Mouse (Mus musculus) heart, embryonic 14.5 days (tissue): ENCODE results near the gene Cxcl2. TPM values are rescaled to one million over a fixed set of nuclear protein-coding genes. Genes with fewer than 3 reads are reported as not detected.

Source experiments
- ATAC-seq: fragments of 200-750 bp; cut with Nextera tagmentation; 2 replicates; pipeline ENCODE4 v1.8.0; 2017; ENCODE audit warnings: low read depth, moderate TSS enrichment; ENCODE audit not compliant: insufficient number of reproducible peaks, insufficient read depth, low FRiP score
- H3K27ac ChIP-seq, 2 experiments: fragments of 200-500 bp in 1 of 2; fragments of 300-500 bp in 1 of 2; sonication (generic) in 1 of 2; replicated peaks in 1 of 2; 2 replicates each; pipeline ENCODE4 v1.5.1; 2012 to 2014; ENCODE audit warnings: low read depth in 2 of 2, low read length in 2 of 2, control low read depth in 1 of 2, mild to moderate bottlenecking in 1 of 2, mixed read lengths in 1 of 2; ENCODE audit not compliant: control insufficient read depth in 1 of 2, insufficient read depth in 1 of 2
- H3K27me3 ChIP-seq: fragments of 300-500 bp; sonication (generic); 2 replicates; pipeline ENCODE4 v1.6.1; 2014; ENCODE audit warnings: mild to moderate bottlenecking, low read length, control low read depth; ENCODE audit not compliant: control insufficient read depth, insufficient read depth
- H3K36me3 ChIP-seq: fragments of 300-500 bp; sonication (generic); 2 replicates; pipeline ENCODE4 v1.6.1; 2014; ENCODE audit warnings: mild to moderate bottlenecking, control low read depth, low read length, mixed read lengths; ENCODE audit not compliant: control insufficient read depth, insufficient read depth
- H3K4me1 ChIP-seq, 2 experiments: fragments of 200-500 bp in 1 of 2; fragments of 300-500 bp in 1 of 2; sonication (generic) in 1 of 2; 2 replicates each; pipeline ENCODE4 v1.6.1; 2012 to 2014; ENCODE audit warnings: low read length in 2 of 2, control low read depth in 1 of 2, mixed read lengths in 1 of 2; ENCODE audit not compliant: control insufficient read depth in 2 of 2, insufficient read depth in 2 of 2
- H3K4me2 ChIP-seq: fragments of 300-500 bp; sonication (generic); 2 replicates; pipeline ENCODE4 v1.6.1; 2014; ENCODE audit warnings: mild to moderate bottlenecking, low read length
- H3K4me3 ChIP-seq, 2 experiments: fragments of 200-500 bp in 1 of 2; fragments of 300-500 bp in 1 of 2; sonication (generic) in 1 of 2; 2 replicates each; pipeline ENCODE4 v1.5.1; 2012 to 2014; ENCODE audit warnings: low read length in 2 of 2, mild to moderate bottlenecking in 2 of 2, control low read depth in 1 of 2, low read depth in 1 of 2, moderate library complexity in 1 of 2; ENCODE audit not compliant: control insufficient read depth in 1 of 2, insufficient read depth in 1 of 2
- H3K9ac ChIP-seq: fragments of 300-500 bp; sonication (generic); 2 replicates; pipeline ENCODE4 v1.6.1; 2014; ENCODE audit warnings: mild to moderate bottlenecking, low read length
- H3K9me3 ChIP-seq: fragments of 300-500 bp; sonication (generic); 2 replicates; pipeline ENCODE4 v1.6.1; 2016; ENCODE audit warnings: low read length, control low read depth; ENCODE audit not compliant: control insufficient read depth
- WGBS: fragments of 180-500 bp; shearing (Covaris S2); extraction: QIAGEN DNeasy Blood & Tissue Kit; methylation state at CpG from one replicate; pipeline ENCODE4 v1.1.7; 2014; 5-methylcytosine and 5-hydroxymethylcytosine counted together
- polyA plus RNA-seq: library from polyadenylated mRNA; unstranded; fragments of >200 nt; fragmentation: Nextera tagmentation; extraction: Ambion mirVana; gene quantifications from 2 replicates; pipeline ENCODE4 v1.2.1, GENCODE M21; 2014

The Cxcl2 gene
- polyA plus RNA-seq, 1 experiment from 2014 or later, result 0.20 TPM

- no peak for ATAC-seq
- Histone ChIP-seq H3K9ac (no peak overlapping the region), H3K36me3 (no peaks in the 10 kb centered on the region), H3K27ac (no peak overlapping the region), H3K27me3 (no peaks in the 10 kb centered on the region), H3K4me3 (no peak overlapping the region), H3K4me1 (no peaks in the 10 kb centered on the region), H3K9me3 (no peaks in the 10 kb centered on the region), H3K4me2 (no peak overlapping the region)
- 85% methylated on average over 4 of the region's 4 CpGs for WGBS
Measured at GRCm38 (mm10) chr5:90922958-90923357, 19.3 kb downstream of the Cxcl2 start.

- ATAC-seq, result no peak; the same call in 1 of the 2 replicates
- peak overlapping the region; percentile 82 to 85 for H3K4me3 ChIP-seq
- peaks cover 16% of the 10 kb centered on the region; the same call in 1 of the 2 replicates for H3K36me3 ChIP-seq
- H3K27ac ChIP-seq, result peak overlapping the region; percentile 94 to 96; a peak in 3 of 4 replicates
- no peaks in the 10 kb centered on the region for H3K27me3 ChIP-seq
- WGBS, result 54% methylated on average over 2 of the region's 2 CpGs
- peak overlapping the region; percentile 71 for H3K4me2 ChIP-seq
- H3K9ac ChIP-seq, result peak overlapping the region; percentile 91
- no peaks in the 10 kb centered on the region for H3K9me3 ChIP-seq
- H3K4me1 ChIP-seq, result peaks cover 2 to 14% of the 10 kb centered on the region in 2 experiments
Measured at GRCm38 (mm10) chr5:90930546-90930945, 26.9 kb downstream of the Cxcl2 start.

- H3K4me3 ChIP-seq, result peak within 1 kb of the TSS; percentile 82 to 85
- peak within 1 kb of the TSS; percentile 94 to 96 for H3K27ac ChIP-seq
- H3K9me3 ChIP-seq, result no peaks in the 10 kb centered on the region
- H3K4me2 ChIP-seq, result peak within 1 kb of the TSS; percentile 71
- peaks cover 2 to 14% of the 10 kb centered on the region in 2 experiments for H3K4me1 ChIP-seq
- no peaks in the 10 kb centered on the region for H3K27me3 ChIP-seq
- H3K9ac ChIP-seq, result peak within 1 kb of the TSS; percentile 91
- under 1% methylated on average over 64 of the region's 79 CpGs for WGBS
- peaks cover 16% of the 10 kb centered on the region; the same call in 1 of the 2 replicates for H3K36me3 ChIP-seq
- ATAC-seq, result peak; percentile 98
Measured at GRCm38 (mm10) chr5:90930971-90931851, 27.5 kb downstream of the Cxcl2 start, which contains the start of gene Mthfd2l. Gene Mthfd2l (plus strand): TSS chr5:90931117.

DNA sequence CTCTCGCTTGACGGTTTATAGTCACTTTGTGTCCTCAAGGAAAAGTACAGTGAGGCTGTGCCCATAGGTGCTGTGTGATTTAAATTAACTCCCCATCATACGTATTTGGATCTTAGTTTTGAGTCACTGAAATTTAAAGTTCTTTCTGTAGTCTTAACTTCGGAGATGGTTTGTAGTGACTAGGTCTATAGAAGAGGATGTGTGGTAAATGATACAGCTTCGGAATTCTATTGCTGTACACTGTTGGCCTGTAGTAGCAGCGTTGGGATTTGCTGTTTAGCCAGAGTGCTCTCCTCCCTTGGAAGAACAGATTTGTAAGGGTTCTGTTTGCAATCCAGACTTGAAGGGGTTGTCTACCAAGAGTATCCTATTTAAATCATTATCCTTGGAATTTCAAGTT lies 28.2 kb downstream of the Cxcl2 start:
- Histone ChIP-seq H3K9me3 (no peaks in the 10 kb centered on the region), H3K4me2 (peak overlapping the region; percentile 71), H3K27me3 (no peaks in the 10 kb centered on the region), H3K9ac (peak overlapping the region; percentile 91), H3K27ac (peak overlapping the region; percentile 94 to 96), H3K4me3 (peak overlapping the region; percentile 82 to 85), H3K4me1 (peaks cover 2 to 14% of the 10 kb centered on the region in 2 experiments), H3K36me3 (peaks cover 16% of the 10 kb centered on the region; the same call in 1 of the 2 replicates)
- ATAC-seq, result no peak
- 7% methylated on average over 6 of the region's 6 CpGs for WGBS

GRCm38 (mm10) chr5:90936706-90937105 lies 33.0 kb downstream of the Cxcl2 start:
- 72% methylated on average over 2 of the region's 2 CpGs for WGBS
- no peak overlapping the region for H3K4me3 ChIP-seq
- H3K36me3 ChIP-seq, result peaks cover 16% of the 10 kb centered on the region; the same call in 1 of the 2 replicates
- H3K9ac ChIP-seq, result no peak overlapping the region
- no peaks in the 10 kb centered on the region for H3K9me3 ChIP-seq
- no peaks in the 10 kb centered on the region for H3K27me3 ChIP-seq
- no peak overlapping the region for H3K27ac ChIP-seq
- H3K4me2 ChIP-seq, result no peak overlapping the region
- H3K4me1 ChIP-seq, result peaks cover 0 to 7% of the 10 kb centered on the region in 2 experiments; a peak in 2 of 4 replicates
- no peak for ATAC-seq

DNA sequence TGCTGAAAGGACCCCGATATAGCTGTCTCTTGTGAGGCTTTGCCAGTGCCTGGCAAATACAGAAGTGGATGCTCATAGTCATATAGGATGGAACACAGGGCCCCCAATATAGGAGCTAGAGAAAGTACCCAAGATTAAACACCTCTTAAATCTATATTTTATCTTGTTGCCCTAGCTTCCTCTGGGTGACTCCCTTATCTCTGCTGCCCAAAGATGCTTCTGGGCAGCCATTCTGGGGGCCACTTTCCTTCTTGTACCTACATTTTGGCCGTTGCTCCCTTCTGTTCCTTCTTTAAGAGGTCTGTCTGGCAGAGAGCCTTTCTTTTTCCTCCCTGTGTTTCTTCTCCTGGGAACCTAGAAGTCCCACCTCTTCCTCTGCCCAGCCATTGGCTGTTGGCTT lies 41.8 kb downstream of the Cxcl2 start:
- no peaks in the 10 kb centered on the region for H3K36me3 ChIP-seq
- no peaks in the 10 kb centered on the region for H3K4me1 ChIP-seq
- H3K27ac ChIP-seq, result no peak overlapping the region
- no peaks in the 10 kb centered on the region for H3K9me3 ChIP-seq
- H3K27me3 ChIP-seq, result no peaks in the 10 kb centered on the region
- no peak overlapping the region for H3K4me2 ChIP-seq
- no peak overlapping the region for H3K4me3 ChIP-seq
- no peak overlapping the region for H3K9ac ChIP-seq
- WGBS, result 86% methylated on average over 2 of the region's 2 CpGs
- ATAC-seq, result no peak

DNA sequence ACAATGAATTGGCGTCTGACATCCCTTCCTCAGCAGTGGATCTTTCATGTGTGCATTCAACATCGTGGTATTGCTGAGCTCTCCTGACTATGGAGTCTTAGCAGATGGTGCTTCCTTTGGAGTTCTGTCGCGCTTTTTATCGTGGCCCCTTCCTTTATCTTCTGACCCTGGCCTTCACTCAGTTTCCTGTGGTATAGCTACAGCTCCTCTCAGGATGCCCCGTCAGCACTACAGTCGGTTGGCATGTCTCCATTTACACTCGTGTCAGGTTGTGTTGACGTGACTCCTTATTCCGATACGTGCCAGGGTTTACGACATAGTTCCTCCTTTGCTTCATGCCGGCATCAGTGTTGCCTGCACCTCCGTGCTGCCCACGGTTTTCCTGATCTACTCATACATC lies 45.8 kb downstream of the Cxcl2 start:
- Histone ChIP-seq H3K4me2 (no peak overlapping the region), H3K4me3 (no peak overlapping the region), H3K4me1 (no peaks in the 10 kb centered on the region), H3K36me3 (no peaks in the 10 kb centered on the region), H3K27ac (no peak overlapping the region), H3K9me3 (no peaks in the 10 kb centered on the region), H3K9ac (no peak overlapping the region), H3K27me3 (no peaks in the 10 kb centered on the region)
- no peak for ATAC-seq
- 52% methylated on average over 15 of the region's 15 CpGs for WGBS
